Mouse (Mus musculus) forebrain, embryonic 15.5 days (tissue): ENCODE measurements around the gene Apoa4. TPM values are rescaled to one million over a fixed set of nuclear protein-coding genes. Genes with fewer than 3 reads are reported as not detected.

Experiments used
- ATAC-seq: fragments of 200-750 bp; cut with Nextera tagmentation; replicated peaks from 2 replicates; pipeline ENCODE4 v1.8.0; 2017; ENCODE audit warnings: mild to moderate bottlenecking, moderate TSS enrichment, moderate library complexity
- H3K27ac ChIP-seq: fragments of 300-500 bp; sonication (generic); replicated peaks from 2 replicates; pipeline ENCODE4 v1.5.1; 2015; ENCODE audit warnings: mild to moderate bottlenecking, inconsistent platforms
- H3K27me3 ChIP-seq: fragments of 300-500 bp; sonication (generic); 2 replicates; pipeline ENCODE4 v1.6.1; 2015; ENCODE audit warnings: inconsistent platforms
- H3K36me3 ChIP-seq: fragments of 300-500 bp; sonication (generic); 2 replicates; pipeline ENCODE4 v1.6.1; 2015; ENCODE audit warnings: mild to moderate bottlenecking, inconsistent platforms
- H3K4me1 ChIP-seq: fragments of 300-500 bp; sonication (generic); 2 replicates; pipeline ENCODE4 v1.6.1; 2015; ENCODE audit warnings: inconsistent platforms
- H3K4me2 ChIP-seq: fragments of 300-500 bp; sonication (generic); replicated peaks from 2 replicates; pipeline ENCODE4 v1.6.1; 2015; ENCODE audit warnings: mild to moderate bottlenecking, inconsistent platforms
- H3K4me3 ChIP-seq: fragments of 300-500 bp; sonication (generic); 2 replicates; pipeline ENCODE4 v1.5.1; 2015; ENCODE audit warnings: mild to moderate bottlenecking, inconsistent platforms
- H3K9ac ChIP-seq: fragments of 300-500 bp; sonication (generic); replicated peaks from 2 replicates; pipeline ENCODE4 v1.6.1; 2015; ENCODE audit warnings: mild to moderate bottlenecking, inconsistent platforms
- H3K9me3 ChIP-seq: fragments of 300-500 bp; sonication (generic); 2 replicates; pipeline ENCODE4 v1.6.1; 2016; ENCODE audit warnings: inconsistent platforms
- WGBS: fragments of 180-500 bp; shearing (Covaris S2); methylation state at CpG from one replicate; pipeline ENCODE4 v1.1.7; 2015; ENCODE audit warnings: mixed read lengths; 5-methylcytosine and 5-hydroxymethylcytosine counted together
- polyA plus RNA-seq: library from polyadenylated mRNA; unstranded; fragments of >200 nt; fragmentation: Nextera tagmentation; extraction: Ambion mirVana; gene quantifications from 2 replicates; pipeline ENCODE4 v1.2.1, GENCODE M21; 2015

The Apoa4 gene
- polyA plus RNA-seq, 1 experiment from 2014 or later, result not detected

DNA sequence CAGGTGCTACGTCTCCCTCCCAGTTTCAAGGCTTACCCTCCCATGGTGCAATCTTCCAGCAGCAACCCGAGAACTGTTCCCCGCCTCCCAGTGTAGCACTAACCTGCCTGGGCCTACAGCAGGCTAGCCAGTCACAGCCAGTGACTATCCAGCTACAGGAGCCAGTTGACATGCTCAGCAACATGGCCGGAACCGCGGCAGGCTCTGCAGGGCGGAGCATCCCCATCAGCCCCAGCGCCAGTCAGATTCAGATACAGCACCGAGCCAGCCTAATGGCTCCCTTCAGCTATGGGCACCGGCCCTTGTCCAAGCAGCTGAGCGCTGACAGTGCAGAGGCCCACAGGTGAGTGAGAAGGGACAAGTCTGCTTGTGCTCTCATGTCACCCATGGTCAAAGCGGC is 30.0 kb upstream of the Apoa4 start:
- no peak overlapping the region for H3K27ac ChIP-seq
- H3K4me3 ChIP-seq, result no peak overlapping the region
- no peak overlapping the region for H3K9ac ChIP-seq
- no peaks in the 10 kb centered on the region for H3K27me3 ChIP-seq
- 91% methylated on average over 12 of the region's 12 CpGs for whole genome bisulfite sequencing
- H3K4me2 ChIP-seq, result no peak overlapping the region
- H3K9me3 ChIP-seq, result no peaks in the 10 kb centered on the region
- no peak for ATAC-seq
- peaks cover 17% of the 10 kb centered on the region; the same call in 1 of the 2 replicates for H3K36me3 ChIP-seq
- no peaks in the 10 kb centered on the region for H3K4me1 ChIP-seq

GRCm38 (mm10) chr9:46214276-46214675 is 26.2 kb upstream of the Apoa4 start:
- H3K36me3 ChIP-seq, result 0 out of 2 replicates have a peak, but pooled peaks cover 13% of the 10 kb centered on the region

GRCm38 (mm10) chr9:46214946-46215337 is 25.6 kb upstream of the Apoa4 start:
- 95% methylated on average over 10 of the region's 10 CpGs for WGBS
- Histone ChIP-seq H3K36me3 (0 out of 2 replicates have a peak, but pooled peaks cover 12% of the 10 kb centered on the region), H3K9me3 (no peaks in the 10 kb centered on the region), H3K27ac (no peak overlapping the region), H3K4me1 (no peaks in the 10 kb centered on the region), H3K4me3 (no peak overlapping the region), H3K27me3 (no peaks in the 10 kb centered on the region), H3K9ac (no peak overlapping the region), H3K4me2 (no peak overlapping the region)
- ATAC-seq, result no peak

More at GRCm38 (mm10) chr9:46214276-46214675, 26.2 kb upstream of the Apoa4 start:
- no peaks in the 10 kb centered on the region for H3K27me3 ChIP-seq
- H3K9me3 ChIP-seq, result no peaks in the 10 kb centered on the region
- H3K9ac ChIP-seq, result no peak overlapping the region
- WGBS, result 94% methylated on average over 4 of the region's 4 CpGs
- no peak for ATAC-seq
- no peak overlapping the region for H3K27ac ChIP-seq
- H3K4me2 ChIP-seq, result no peak overlapping the region
- H3K4me1 ChIP-seq, result no peaks in the 10 kb centered on the region
- no peak overlapping the region for H3K4me3 ChIP-seq

- no peak overlapping the region for H3K4me2 ChIP-seq
- no peak overlapping the region for H3K27ac ChIP-seq
- no peaks in the 10 kb centered on the region for H3K9me3 ChIP-seq
- H3K4me1 ChIP-seq, result no peaks in the 10 kb centered on the region
- ATAC-seq, result no peak
- 92% methylated on average over 11 of the region's 11 CpGs for WGBS
- no peaks in the 10 kb centered on the region for H3K27me3 ChIP-seq
- H3K36me3 ChIP-seq, result 0 out of 2 replicates have a peak, but pooled peaks cover 9% of the 10 kb centered on the region
- no peak overlapping the region for H3K9ac ChIP-seq
- H3K4me3 ChIP-seq, result no peak overlapping the region
Measured at GRCm38 (mm10) chr9:46215338-46216322, 24.9 kb upstream of the Apoa4 start.

GRCm38 (mm10) chr9:46216744-46217470 is 23.6 kb upstream of the Apoa4 start:
- no peaks in the 10 kb centered on the region for H3K4me1 ChIP-seq
- WGBS, result 90% methylated on average over 13 of the region's 13 CpGs
- no peaks in the 10 kb centered on the region for H3K9me3 ChIP-seq
- H3K4me3 ChIP-seq, result no peak overlapping the region
- H3K27ac ChIP-seq, result no peak overlapping the region
- H3K9ac ChIP-seq, result no peak overlapping the region
- H3K27me3 ChIP-seq, result no peaks in the 10 kb centered on the region
- H3K36me3 ChIP-seq, result peaks cover 17% of the 10 kb centered on the region; the same call in 1 of the 2 replicates
- H3K4me2 ChIP-seq, result no peak overlapping the region
- ATAC-seq, result no peak

DNA sequence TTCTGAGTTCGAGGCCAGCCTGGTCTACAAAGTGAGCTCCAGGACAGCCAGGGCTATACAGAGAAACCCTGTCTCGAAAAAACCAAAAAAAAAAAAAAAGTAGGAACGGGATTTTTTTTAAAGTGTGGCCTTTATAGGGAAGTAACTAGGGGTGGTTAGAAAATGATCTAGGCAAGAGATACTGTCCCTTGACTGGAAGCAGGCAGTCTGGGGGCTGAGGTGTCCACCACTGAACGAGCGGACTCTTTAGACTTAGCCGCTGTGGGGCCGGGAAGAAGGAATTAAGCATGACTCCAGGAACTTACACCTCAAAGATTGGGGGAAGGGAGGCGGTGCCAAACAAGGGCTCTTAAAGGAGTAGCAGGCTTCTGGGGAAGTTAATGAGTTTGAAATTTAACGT is 22.3 kb upstream of the Apoa4 start:
- no peaks in the 10 kb centered on the region for H3K27me3 ChIP-seq
- ATAC-seq, result no peak
- H3K9ac ChIP-seq, result no peak overlapping the region
- no peak overlapping the region for H3K4me2 ChIP-seq
- peaks cover 16% of the 10 kb centered on the region; the same call in 1 of the 2 replicates for H3K36me3 ChIP-seq
- no peak overlapping the region for H3K4me3 ChIP-seq
- 83% methylated on average over 9 of the region's 9 CpGs for WGBS
- H3K9me3 ChIP-seq, result no peaks in the 10 kb centered on the region
- H3K27ac ChIP-seq, result no peak overlapping the region
- H3K4me1 ChIP-seq, result no peaks in the 10 kb centered on the region

- ATAC-seq, result no peak
- no peak overlapping the region for H3K4me2 ChIP-seq
- H3K27ac ChIP-seq, result no peak overlapping the region
- H3K27me3 ChIP-seq, result no peaks in the 10 kb centered on the region
- no peak overlapping the region for H3K4me3 ChIP-seq
- no peaks in the 10 kb centered on the region for H3K9me3 ChIP-seq
- WGBS, result 82% methylated on average over 6 of the region's 6 CpGs
- H3K9ac ChIP-seq, result no peak overlapping the region
- H3K36me3 ChIP-seq, result peaks cover 16% of the 10 kb centered on the region; the same call in 1 of the 2 replicates
- H3K4me1 ChIP-seq, result no peaks in the 10 kb centered on the region
Measured at GRCm38 (mm10) chr9:46223090-46223489, 17.4 kb upstream of the Apoa4 start.

GRCm38 (mm10) chr9:46224101-46224500 is 16.4 kb upstream of the Apoa4 start:
- 89% methylated on average over 3 of the region's 3 CpGs for WGBS

GRCm38 (mm10) chr9:46224945-46225660 is 15.4 kb upstream of the Apoa4 start:
- Histone ChIP-seq H3K9me3 (no peaks in the 10 kb centered on the region), H3K9ac (no peak overlapping the region), H3K4me3 (no peak overlapping the region), H3K36me3 (peaks cover 16% of the 10 kb centered on the region; the same call in 1 of the 2 replicates), H3K27me3 (no peaks in the 10 kb centered on the region), H3K4me1 (peaks cover 1% of the 10 kb centered on the region), H3K27ac (no peak overlapping the region), H3K4me2 (no peak overlapping the region)
- no peak for ATAC-seq
- 74% methylated on average over 5 of the region's 5 CpGs for WGBS

More at GRCm38 (mm10) chr9:46224101-46224500, 16.4 kb upstream of the Apoa4 start:
- Histone ChIP-seq H3K4me1 (no peaks in the 10 kb centered on the region), H3K9ac (no peak overlapping the region), H3K36me3 (peaks cover 16% of the 10 kb centered on the region; the same call in 1 of the 2 replicates), H3K27ac (no peak overlapping the region), H3K27me3 (no peaks in the 10 kb centered on the region), H3K9me3 (no peaks in the 10 kb centered on the region), H3K4me3 (no peak overlapping the region), H3K4me2 (no peak overlapping the region)
- no peak for ATAC-seq

- ATAC-seq, result no peak
- Histone ChIP-seq H3K4me2 (no peak overlapping the region), H3K4me1 (peaks cover 7% of the 10 kb centered on the region), H3K9ac (no peak overlapping the region), H3K36me3 (peaks cover 5% of the 10 kb centered on the region; the same call in 1 of the 2 replicates), H3K27me3 (no peaks in the 10 kb centered on the region), H3K27ac (no peak overlapping the region), H3K4me3 (no peak overlapping the region), H3K9me3 (no peaks in the 10 kb centered on the region)
- 95% methylated on average over 3 of the region's 3 CpGs for WGBS
Measured at GRCm38 (mm10) chr9:46227064-46227614, 13.4 kb upstream of the Apoa4 start.

DNA sequence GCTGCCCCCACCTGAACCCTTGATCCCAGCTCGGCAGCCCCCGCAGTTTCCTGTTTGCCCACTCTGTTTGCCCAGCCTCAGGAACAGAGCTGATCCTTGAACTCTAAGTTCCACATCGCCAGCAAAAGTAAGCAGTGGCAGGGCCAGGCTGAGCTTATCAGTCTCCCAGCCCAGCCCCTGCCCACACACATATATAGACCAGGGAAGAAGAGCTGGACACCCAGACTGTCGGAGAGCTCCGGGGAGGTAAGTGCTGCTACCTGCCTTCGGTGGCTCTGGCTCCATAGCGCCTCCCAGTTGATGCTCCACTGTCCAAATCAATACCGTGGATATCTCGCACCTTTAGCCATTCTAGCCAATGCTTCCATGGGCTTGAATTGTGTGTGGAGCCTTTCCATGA is 12.0 kb upstream of the Apoa4 start, which contains the start of gene Apoa1:
TSS of gene Apoa1 (plus strand) at position 90 of the 400 bp plus-strand sequence.
- no peak within 1 kb of the TSS for H3K4me2 ChIP-seq
- no peaks in the 10 kb centered on the region for H3K9me3 ChIP-seq
- no peaks in the 10 kb centered on the region for H3K27me3 ChIP-seq
- no peak within 1 kb of the TSS for H3K9ac ChIP-seq
- H3K36me3 ChIP-seq, result no peaks in the 10 kb centered on the region
- H3K4me1 ChIP-seq, result peaks cover 7% of the 10 kb centered on the region
- no peak within 1 kb of the TSS for H3K27ac ChIP-seq
- WGBS, result 73% methylated on average over 9 of the region's 9 CpGs
- no peak for ATAC-seq
- no peak within 1 kb of the TSS for H3K4me3 ChIP-seq
